Mouse (Mus musculus): ENCODE results near the gene Banp. TPM values are rescaled to one million over a fixed set of nuclear protein-coding genes. Genes with fewer than 3 reads are reported as not detected.

Gene Banp
- polyA plus RNA-seq, 1 experiment = 68.4 TPM

DNA sequence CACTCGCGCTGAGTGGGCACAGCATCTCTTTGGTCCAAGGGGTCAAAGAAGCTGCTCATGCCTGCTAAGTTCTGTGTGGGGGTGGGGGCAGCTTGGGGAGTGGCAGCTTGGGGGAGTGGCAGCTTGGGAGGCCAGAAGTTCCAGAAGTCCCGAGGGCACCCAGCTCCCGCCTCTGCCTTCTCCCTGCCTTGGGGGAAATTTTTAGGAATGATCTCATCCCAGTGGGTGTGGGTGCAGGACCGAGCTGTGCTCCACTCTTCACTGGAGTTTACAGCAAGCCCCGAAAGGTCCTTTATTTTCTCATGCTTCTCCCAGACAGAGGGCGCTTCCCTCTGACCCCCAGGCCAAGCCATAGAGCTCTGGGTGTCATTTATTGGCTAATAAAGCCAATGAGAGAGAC is 87.7 kb downstream of the Banp start:
- no peaks in the 10 kb centered on the region; the same call in 1 of the 2 replicates for H3K4me1 ChIP-seq (ENCODE audit: control insufficient read depth, insufficient read depth, low read length)
- H3K27ac ChIP-seq (ENCODE audit: insufficient read depth, low read length) = no peak overlapping the region
- TF ChIP-seq POLR2A (IDR thresholded peaks at IDR 0.05; ENCODE audit: extremely low read depth, insufficient read depth, low read length) = no peak
- TF ChIP-seq CTCF (IDR thresholded peaks at IDR 0.05; ENCODE audit: extremely low read depth, insufficient read depth, low read length) = no peak
- H3K4me3 ChIP-seq (ENCODE audit: insufficient read depth, low read length) = no peak overlapping the region

DNA sequence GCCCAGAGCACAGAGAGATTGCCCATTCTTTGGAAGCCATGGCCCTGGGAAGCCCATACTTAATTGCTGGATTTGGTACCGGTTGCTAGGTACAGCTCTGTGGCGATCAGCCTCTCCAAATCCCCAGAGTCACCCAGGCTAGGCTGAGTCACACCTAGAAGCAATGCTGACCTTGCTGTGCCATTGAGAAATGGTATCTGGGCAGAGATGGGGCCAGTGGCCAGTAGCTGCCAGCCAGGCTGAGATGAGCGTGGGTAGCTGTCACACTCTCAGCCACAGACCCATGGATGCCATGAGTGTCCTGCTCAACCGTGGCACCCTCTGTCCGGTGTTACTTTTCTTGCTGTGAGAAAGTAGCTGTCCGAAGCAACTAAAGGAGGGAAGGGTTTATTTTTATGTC is 88.5 kb downstream of the Banp start:
- TF ChIP-seq CTCF (IDR thresholded peaks at IDR 0.05; ENCODE audit: extremely low read depth, insufficient read depth, low read length) (no peak), POLR2A (IDR thresholded peaks at IDR 0.05; ENCODE audit: extremely low read depth, insufficient read depth, low read length) (no peak)
- H3K27ac ChIP-seq (ENCODE audit: insufficient read depth, low read length) = no peak overlapping the region
- H3K4me1 ChIP-seq (ENCODE audit: control insufficient read depth, insufficient read depth, low read length) = no peaks in the 10 kb centered on the region; the same call in 1 of the 2 replicates
- no peak overlapping the region for H3K4me3 ChIP-seq (ENCODE audit: insufficient read depth, low read length)

DNA sequence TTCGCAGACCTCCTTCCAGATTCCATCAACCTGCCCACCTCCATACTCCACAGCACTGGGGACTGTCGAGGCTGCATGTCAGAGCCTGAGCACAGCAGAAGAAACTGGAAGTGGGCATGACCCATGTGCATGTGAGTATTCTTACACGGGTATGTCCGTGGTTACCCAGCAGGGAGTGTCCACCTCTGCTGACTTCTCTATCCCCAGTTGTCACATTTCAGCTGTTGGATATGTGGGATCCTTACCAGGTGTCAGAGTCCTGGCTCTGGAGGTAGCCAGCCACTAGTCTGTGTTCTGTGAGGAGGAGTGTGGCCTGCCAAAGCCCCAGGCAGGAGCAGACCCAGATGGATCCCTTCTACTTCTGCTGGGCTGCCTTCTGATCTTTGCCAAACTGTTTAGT is 89.9 kb downstream of the Banp start:
- Histone ChIP-seq H3K4me3 (ENCODE audit: insufficient read depth, low read length) (no peak overlapping the region), H3K4me1 (ENCODE audit: control insufficient read depth, insufficient read depth, low read length) (no peaks in the 10 kb centered on the region; the same call in 1 of the 2 replicates), H3K27ac (ENCODE audit: insufficient read depth, low read length) (no peak overlapping the region)
- TF ChIP-seq CTCF (IDR thresholded peaks at IDR 0.05; ENCODE audit: extremely low read depth, insufficient read depth, low read length) (no peak), POLR2A (IDR thresholded peaks at IDR 0.05; ENCODE audit: extremely low read depth, insufficient read depth, low read length) (no peak)

- Histone ChIP-seq H3K4me3 (ENCODE audit: insufficient read depth, low read length) (no peak overlapping the region), H3K27ac (ENCODE audit: insufficient read depth, low read length) (no peak overlapping the region), H3K4me1 (ENCODE audit: control insufficient read depth, insufficient read depth, low read length) (no peaks in the 10 kb centered on the region)
- TF ChIP-seq CTCF (IDR thresholded peaks at IDR 0.05; ENCODE audit: extremely low read depth, insufficient read depth, low read length) (peak; percentile 14; the same call in 1 of the 2 replicates), POLR2A (IDR thresholded peaks at IDR 0.05; ENCODE audit: extremely low read depth, insufficient read depth, low read length) (no peak)
Measured at GRCm38 (mm10) chr8:122047206-122047870, 97.8 kb downstream of the Banp start.

DNA sequence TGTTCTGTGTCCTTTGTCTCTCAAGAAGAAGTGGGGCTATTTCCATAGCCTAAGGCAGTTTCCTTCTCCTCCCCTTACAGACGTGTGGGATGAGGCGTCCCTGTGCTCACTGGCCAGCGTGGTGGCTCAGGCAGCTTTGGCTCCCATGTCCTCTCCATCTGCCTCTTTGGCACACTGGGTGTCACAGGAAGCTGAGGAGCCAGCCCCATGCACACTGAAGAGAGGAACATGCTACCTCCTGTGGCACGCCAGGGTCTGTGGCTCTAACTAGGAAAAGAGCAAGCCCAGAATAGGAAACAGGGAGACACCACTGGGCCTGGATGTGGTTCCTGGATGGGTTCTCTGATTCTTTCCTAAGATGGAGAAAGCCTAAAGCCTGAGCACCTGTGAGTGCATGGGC is 99.7 kb downstream of the Banp start:
- H3K4me1 ChIP-seq (ENCODE audit: control insufficient read depth, insufficient read depth, low read length) = no peaks in the 10 kb centered on the region
- H3K27ac ChIP-seq (ENCODE audit: insufficient read depth, low read length) = no peak overlapping the region
- TF ChIP-seq POLR2A (IDR thresholded peaks at IDR 0.05; ENCODE audit: extremely low read depth, insufficient read depth, low read length) (no peak), CTCF (IDR thresholded peaks at IDR 0.05; ENCODE audit: extremely low read depth, insufficient read depth, low read length) (no peak)
- no peak overlapping the region for H3K4me3 ChIP-seq (ENCODE audit: insufficient read depth, low read length)

DNA sequence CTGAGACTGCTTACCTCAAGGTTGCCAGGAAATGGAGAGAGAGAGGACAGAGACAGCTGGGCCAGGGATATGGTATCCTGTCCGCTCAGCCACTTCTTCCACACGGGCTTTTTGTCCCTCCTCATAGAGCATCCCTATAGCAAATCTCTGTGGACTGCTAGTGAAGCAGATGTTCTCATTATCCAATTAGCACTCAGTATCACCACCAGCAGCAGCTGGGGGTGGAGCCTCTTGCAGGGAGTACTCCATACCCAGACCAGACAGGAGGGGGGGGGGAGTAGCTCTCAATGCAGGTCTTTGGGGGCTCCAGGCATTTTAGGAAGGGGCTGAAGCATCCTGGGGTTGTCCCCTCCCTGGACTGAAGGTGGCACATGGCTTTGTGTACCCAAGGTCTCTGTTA is 100.4 kb downstream of the Banp start:
- H3K4me3 ChIP-seq (ENCODE audit: insufficient read depth, low read length) = no peak overlapping the region
- H3K27ac ChIP-seq (ENCODE audit: insufficient read depth, low read length) = no peak overlapping the region
- TF ChIP-seq POLR2A (IDR thresholded peaks at IDR 0.05; ENCODE audit: extremely low read depth, insufficient read depth, low read length) = no peak
- no peak for TF ChIP-seq CTCF (IDR thresholded peaks at IDR 0.05; ENCODE audit: extremely low read depth, insufficient read depth, low read length)
- H3K4me1 ChIP-seq (ENCODE audit: control insufficient read depth, insufficient read depth, low read length) = no peaks in the 10 kb centered on the region

GRCm38 (mm10) chr8:122050620-122051019 is 101.1 kb downstream of the Banp start:
- Histone ChIP-seq H3K27ac (ENCODE audit: insufficient read depth, low read length) (no peak overlapping the region), H3K4me1 (ENCODE audit: control insufficient read depth, insufficient read depth, low read length) (no peaks in the 10 kb centered on the region), H3K4me3 (ENCODE audit: insufficient read depth, low read length) (no peak overlapping the region)
- TF ChIP-seq CTCF (IDR thresholded peaks at IDR 0.05; ENCODE audit: extremely low read depth, insufficient read depth, low read length) (no peak), POLR2A (IDR thresholded peaks at IDR 0.05; ENCODE audit: extremely low read depth, insufficient read depth, low read length) (no peak)

- H3K4me1 ChIP-seq (ENCODE audit: control insufficient read depth, insufficient read depth, low read length) = peaks cover 2% of the 10 kb centered on the region
- no peak overlapping the region for H3K27ac ChIP-seq (ENCODE audit: insufficient read depth, low read length)
- H3K4me3 ChIP-seq (ENCODE audit: insufficient read depth, low read length) = no peak overlapping the region
- TF ChIP-seq CTCF (IDR thresholded peaks at IDR 0.05; ENCODE audit: extremely low read depth, insufficient read depth, low read length) = no peak
Measured at GRCm38 (mm10) chr8:122055321-122055720, 105.8 kb downstream of the Banp start.

DNA sequence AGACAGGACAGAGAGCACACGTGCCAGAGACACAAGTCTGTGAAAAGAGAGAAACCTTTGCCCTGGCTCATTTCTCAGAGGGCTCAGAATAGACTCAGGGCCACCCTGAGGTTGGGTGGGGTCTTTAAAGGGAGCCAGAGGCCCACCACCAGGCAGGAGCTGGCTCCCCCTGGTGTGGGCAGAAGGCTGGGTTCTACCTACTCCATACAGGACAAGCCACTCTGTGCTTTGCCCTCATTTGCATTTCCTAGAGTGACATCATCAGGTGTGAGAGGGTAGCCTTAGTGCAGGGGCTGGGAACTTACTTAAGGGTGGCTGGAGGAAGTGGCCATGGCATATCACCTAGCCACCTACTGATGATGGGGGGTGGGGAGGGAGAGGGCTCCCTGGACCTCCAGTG is 106.6 kb downstream of the Banp start:
- H3K4me3 ChIP-seq (ENCODE audit: insufficient read depth, low read length) = no peak overlapping the region
- no peak for TF ChIP-seq CTCF (IDR thresholded peaks at IDR 0.05; ENCODE audit: extremely low read depth, insufficient read depth, low read length)
- no peak for TF ChIP-seq POLR2A (IDR thresholded peaks at IDR 0.05; ENCODE audit: extremely low read depth, insufficient read depth, low read length)
- no peak overlapping the region for H3K27ac ChIP-seq (ENCODE audit: insufficient read depth, low read length)
- peaks cover 2% of the 10 kb centered on the region for H3K4me1 ChIP-seq (ENCODE audit: control insufficient read depth, insufficient read depth, low read length)

DNA sequence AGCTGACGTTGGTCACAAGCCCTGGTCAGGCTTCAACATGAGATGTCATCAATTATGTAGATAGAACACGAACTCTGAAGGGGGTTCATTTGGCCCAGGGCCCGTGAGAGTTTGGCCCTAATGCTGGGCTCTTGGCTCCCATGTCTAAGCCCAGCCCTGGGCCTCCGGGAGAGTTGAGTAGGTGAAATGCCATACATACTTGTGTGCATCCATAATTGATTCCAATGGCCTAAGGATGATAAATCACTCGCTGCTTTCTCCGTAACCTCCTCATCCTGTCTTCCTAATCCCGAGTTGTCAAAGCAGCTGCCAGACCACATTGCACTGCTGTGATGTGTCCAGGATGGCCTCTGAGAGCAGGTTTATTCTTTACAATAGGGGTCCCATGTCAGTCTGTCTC is 107.3 kb downstream of the Banp start:
- Histone ChIP-seq H3K4me1 (ENCODE audit: control insufficient read depth, insufficient read depth, low read length) (peaks cover 2% of the 10 kb centered on the region), H3K27ac (ENCODE audit: insufficient read depth, low read length) (no peak overlapping the region), H3K4me3 (ENCODE audit: insufficient read depth, low read length) (no peak overlapping the region)
- TF ChIP-seq CTCF (IDR thresholded peaks at IDR 0.05; ENCODE audit: extremely low read depth, insufficient read depth, low read length) (no peak), POLR2A (IDR thresholded peaks at IDR 0.05; ENCODE audit: extremely low read depth, insufficient read depth, low read length) (no peak)
